Mouse (Mus musculus) megakaryocyte, embryonic 14.5 days (primary cell): ENCODE data around the gene Rcn2.

Experiments
- FLI1 ChIP-seq: IDR thresholded peaks from 2 replicates; pipeline ENCODE4 v1.6.1; 2012; ENCODE audit warnings: low read length, inconsistent platforms, mixed read lengths
- GATA1 ChIP-seq: IDR thresholded peaks from 3 replicates; pipeline ENCODE4 v1.6.1; 2012; ENCODE audit warnings: mixed read lengths, low read length, inconsistent platforms, borderline replicate concordance

- no peak for TF ChIP-seq GATA1
- no peak for TF ChIP-seq FLI1
Measured at GRCm38 (mm10) chr9:56072861-56073260, 31.2 kb downstream of the Rcn2 start.
